ENCODE assay signal across 27 mouse cellular contexts in genomic region chr2:123092726-123093125, GRCm38 (mm10).
A peak's percentile ranks its signal among the peaks of the same experiment; 100 is the strongest.
DNase-seq lines count a peak whose midpoint lies in the region; ATAC-seq and TF ChIP-seq lines count a peak whose summit lies in the region.
"Had no signal": no experiment of that assay in that cellular context is flagged by ENCODE, and none has a peak within 500 bp of the region (broad histone marks: within the 10 kb centered on the region; RNA-seq: fewer than 3 reads in every experiment).

No protein-coding gene starts in this region.

- no peaks in the 10 kb centered on the region for H3K36me3 ChIP-seq in thymus, adult 2 months (ENCODE audit: control insufficient read depth, insufficient read depth, low read length)
- no peaks in the 10 kb centered on the region for H3K36me3 ChIP-seq in forebrain, embryonic 11.5 days (ENCODE audit: control insufficient read depth, insufficient read depth, low read length)
- H3K36me3 ChIP-seq: embryonic facial prominence, embryonic 12.5 days; embryonic facial prominence, embryonic 15.5 days; forebrain, embryonic 12.5 days; heart, embryonic 12.5 days; heart, embryonic 15.5 days had no signal

- H3K9ac ChIP-seq in forebrain, embryonic 11.5 days (ENCODE audit: low read length), result no peak overlapping the region
- H3K9ac ChIP-seq: embryonic facial prominence, embryonic 12.5 days; embryonic facial prominence, embryonic 15.5 days; forebrain, embryonic 12.5 days; heart, embryonic 12.5 days; heart, embryonic 15.5 days; hindbrain, embryonic 14.5 days had no signal

- no peak for ATAC-seq in cerebellum, adult (ENCODE audit: insufficient number of reproducible peaks, low FRiP score, low TSS enrichment)
- no peak for ATAC-seq in forebrain, embryonic 11.5 days (replicated peaks; ENCODE audit: low FRiP score)
- ATAC-seq: activated CD4-positive, CD25-positive, alpha-beta regulatory T cell, adult 4 months; forebrain, embryonic 16.5 days; hindbrain, postnatal 0 days; inflammation-experienced regulatory T-cells, adult 6 months; intestine, embryonic 16.5 days had no signal

- H3K27ac ChIP-seq in cerebellum, adult 2 months (ENCODE audit: insufficient read depth, low read length), result no peak overlapping the region
- no peak overlapping the region for H3K27ac ChIP-seq in thymus, adult 2 months (ENCODE audit: control insufficient read depth, insufficient read depth, low read length)
- H3K27ac ChIP-seq in forebrain, embryonic 11.5 days (ENCODE audit: low read depth, low read length), result no peak overlapping the region
- H3K27ac ChIP-seq: embryonic facial prominence, embryonic 12.5 days; embryonic facial prominence, embryonic 15.5 days; forebrain, embryonic 12.5 days; heart, embryonic 15.5 days; hindbrain, embryonic 14.5 days; hindbrain, postnatal 0 days had no signal

- no peak overlapping the region for H3K4me3 ChIP-seq in cerebellum, adult 2 months (replicated peaks; ENCODE audit: insufficient read depth, low read depth, low read length)
- no peak overlapping the region for H3K4me3 ChIP-seq in thymus, adult 2 months (ENCODE audit: control insufficient read depth, insufficient read depth, low read length)
- no peak overlapping the region for H3K4me3 ChIP-seq in forebrain, embryonic 11.5 days (ENCODE audit: low read depth, low read length)
- H3K4me3 ChIP-seq: embryonic facial prominence, embryonic 12.5 days; embryonic facial prominence, embryonic 15.5 days; forebrain, embryonic 12.5 days; heart, embryonic 12.5 days; heart, embryonic 15.5 days had no signal

- no peaks in the 10 kb centered on the region for H3K9me3 ChIP-seq in forebrain, embryonic 11.5 days (ENCODE audit: control insufficient read depth, low read length)
- H3K9me3 ChIP-seq: embryonic facial prominence, embryonic 12.5 days; embryonic facial prominence, embryonic 15.5 days; forebrain, embryonic 12.5 days; heart, embryonic 12.5 days; heart, embryonic 15.5 days had no signal

- no peak for TF ChIP-seq CTCF in cerebellum, adult 2 months (IDR thresholded peaks at IDR 0.05; ENCODE audit: borderline replicate concordance, insufficient read depth, low read depth, low read length)
- no peak for TF ChIP-seq CTCF in thymus, adult 2 months (IDR thresholded peaks at IDR 0.05; ENCODE audit: borderline replicate concordance, control insufficient read depth, extremely low read depth, insufficient read depth, low read length, poor library complexity)

- H3K4me2 ChIP-seq in forebrain, embryonic 11.5 days (ENCODE audit: low read depth, low read length, severe bottlenecking), result no peak overlapping the region
- H3K4me2 ChIP-seq: embryonic facial prominence, embryonic 12.5 days; embryonic facial prominence, embryonic 15.5 days; forebrain, embryonic 12.5 days; heart, embryonic 12.5 days; heart, embryonic 15.5 days; hindbrain, embryonic 14.5 days had no signal

- no peak for TF ChIP-seq POLR2A in cerebellum, adult 2 months (IDR thresholded peaks at IDR 0.05; ENCODE audit: borderline replicate concordance, insufficient read depth, low read length)
- TF ChIP-seq POLR2A in thymus, adult 2 months (IDR thresholded peaks at IDR 0.05; ENCODE audit: control insufficient read depth, extremely low read depth, insufficient read depth, low read length, poor library complexity), result no peak

- peak; percentile 6 for DNase-seq in cerebellum, adult 11 months
- peak; percentile 30 to 60 for DNase-seq in cerebellum, adult 2 months
- DNase-seq in cerebellum, adult 9-11 months, result peak; percentile 30
- peak; percentile 30 to 54 for DNase-seq in cerebellum, postnatal 25 days
- no peak for DNase-seq in left cerebral cortex, adult 18-20 months (ENCODE audit: low spot score in 2 of 2)
- no peak for DNase-seq in thymus, adult 2 months
- no peak for DNase-seq in forebrain, embryonic 11.5 days (ENCODE audit: low spot score)
- DNase-seq: adrenal gland, adult 8-10 months; adrenal gland, postnatal 25 days; gastrocnemius, postnatal 14 days; heart, adult 11 months; heart, postnatal 14 days; heart, postnatal 4 days; kidney, adult 18-20 months; kidney, adult 9 months had no signal

- H3K27me3 ChIP-seq in cerebellum, adult 2 months (ENCODE audit: control insufficient read depth, insufficient read depth, low read length), result no peaks in the 10 kb centered on the region
- no peaks in the 10 kb centered on the region for H3K27me3 ChIP-seq in thymus, adult 2 months (ENCODE audit: control insufficient read depth, insufficient read depth, low read length)
- no peaks in the 10 kb centered on the region for H3K27me3 ChIP-seq in forebrain, embryonic 11.5 days (ENCODE audit: control insufficient read depth, insufficient read depth, low read length)
- H3K27me3 ChIP-seq: embryonic facial prominence, embryonic 12.5 days; embryonic facial prominence, embryonic 15.5 days; forebrain, embryonic 12.5 days; heart, embryonic 12.5 days; heart, embryonic 15.5 days had no signal

- no peaks in the 10 kb centered on the region for H3K4me1 ChIP-seq in cerebellum, adult 2 months (ENCODE audit: control insufficient read depth, insufficient read depth, low read length)
- H3K4me1 ChIP-seq in thymus, adult 2 months (replicated peaks; ENCODE audit: control insufficient read depth, insufficient read depth, low read length), result no peaks in the 10 kb centered on the region
- H3K4me1 ChIP-seq in forebrain, embryonic 11.5 days (replicated peaks; ENCODE audit: control insufficient read depth, insufficient read depth, low read length), result no peaks in the 10 kb centered on the region
- H3K4me1 ChIP-seq: embryonic facial prominence, embryonic 12.5 days; embryonic facial prominence, embryonic 15.5 days; forebrain, embryonic 12.5 days; heart, embryonic 12.5 days; heart, embryonic 15.5 days had no signal

- WGBS in cerebellum, adult 2 months, result 7% methylated on average over 1 of the region's 1 CpGs
- 93% methylated on average over 1 of the region's 1 CpGs for WGBS in thymus, adult 2 months
- WGBS in forebrain, embryonic 11.5 days, result 83% methylated on average over 1 of the region's 1 CpGs

Comparison
In these comparisons a context has a peak if more than half of its experiments do, and no peak if none do; other contexts are left out.
1. DNase-seq: peak in cerebellum, adult 11 months (single experiment), cerebellum, adult 2 months (2 of 2), cerebellum, adult 9-11 months (single experiment) and cerebellum, postnatal 25 days (2 of 2); none in left cerebral cortex, adult 18-20 months (0 of 2), thymus, adult 2 months (single experiment) and forebrain, embryonic 11.5 days (single experiment).